Mouse (Mus musculus): Measurements from ENCODE around the gene Man1c1.
A peak's percentile ranks its signal among the peaks of the same experiment; 100 is the strongest.

Man1c1 gene

GRCm38 (mm10) chr4:134673151-134673550 is 30.9 kb downstream of the Man1c1 start:
- DNase-seq = peak; percentile 52

GRCm38 (mm10) chr4:134672326-134672725 is 31.8 kb downstream of the Man1c1 start:
- no peak for DNase-seq

- no peak for DNase-seq
Observed at GRCm38 (mm10) chr4:134671660-134672173, 32.4 kb downstream of the Man1c1 start.

GRCm38 (mm10) chr4:134669742-134670354 is 34.2 kb downstream of the Man1c1 start:
- DNase-seq = peak; percentile 64

- DNase-seq = peak; percentile 82
Observed at GRCm38 (mm10) chr4:134668355-134669028, 35.6 kb downstream of the Man1c1 start.

GRCm38 (mm10) chr4:134666391-134666790 is 37.7 kb downstream of the Man1c1 start:
- no peak for DNase-seq

- DNase-seq = peak; percentile 51
Observed at GRCm38 (mm10) chr4:134663052-134663451, 41.0 kb downstream of the Man1c1 start.

GRCm38 (mm10) chr4:134660630-134661183 is 43.4 kb downstream of the Man1c1 start:
- DNase-seq = peak; percentile 30

- DNase-seq = peak; percentile 41
Observed at GRCm38 (mm10) chr4:134659354-134660301, 44.5 kb downstream of the Man1c1 start.

GRCm38 (mm10) chr4:134657473-134657872 is 46.6 kb downstream of the Man1c1 start:
- DNase-seq = peak; percentile 77

GRCm38 (mm10) chr4:134654391-134654790 is 49.7 kb downstream of the Man1c1 start:
- DNase-seq = no peak

GRCm38 (mm10) chr4:134652720-134653119 is 51.4 kb downstream of the Man1c1 start:
- DNase-seq = no peak

- DNase-seq = no peak
Observed at GRCm38 (mm10) chr4:134652151-134652550, 51.9 kb downstream of the Man1c1 start.

- peak; percentile 28 for DNase-seq
Observed at GRCm38 (mm10) chr4:134651358-134651757, 52.7 kb downstream of the Man1c1 start.

GRCm38 (mm10) chr4:134645042-134645948 is 58.8 kb downstream of the Man1c1 start:
- DNase-seq = no peak

GRCm38 (mm10) chr4:134644410-134644809 is 59.7 kb downstream of the Man1c1 start:
- DNase-seq = no peak

GRCm38 (mm10) chr4:134641711-134642516 is 62.2 kb downstream of the Man1c1 start:
- DNase-seq = peak; percentile 47

- DNase-seq = no peak
Observed at GRCm38 (mm10) chr4:134639325-134639724, 64.8 kb downstream of the Man1c1 start.

- DNase-seq = no peak
Observed at GRCm38 (mm10) chr4:134638111-134638550, 66.0 kb downstream of the Man1c1 start.

- no peak for DNase-seq
Observed at GRCm38 (mm10) chr4:134636406-134636805, 67.7 kb downstream of the Man1c1 start.

- no peak for DNase-seq
Observed at GRCm38 (mm10) chr4:134634001-134634400, 70.1 kb downstream of the Man1c1 start.

Data from cerebellum, adult 11-12 months (tissue).